Mouse (Mus musculus) ES-E14 (cell line): ENCODE results near the gene Phlda3. TPM values are rescaled to one million over a fixed set of nuclear protein-coding genes. Genes with fewer than 3 reads are reported as not detected.

ENCODE experiments used
- DNase-seq: peaks from one replicate; pipeline ENCODE4 v3.0.0-alpha.2; 2013; ENCODE audit warnings: low read depth, low spot score
- H3K27ac ChIP-seq: 2 replicates; pipeline ENCODE4 v1.5.1; 2012; ENCODE audit warnings: low read depth, mild to moderate bottlenecking, low read length, moderate library complexity, mixed read lengths; ENCODE audit not compliant: poor library complexity, insufficient read depth, severe bottlenecking
- H3K36me3 ChIP-seq: 2 replicates; pipeline ENCODE4 v1.6.1; 2012; ENCODE audit warnings: mild to moderate bottlenecking, low read length, moderate library complexity, mixed read lengths; ENCODE audit not compliant: control insufficient read depth, poor library complexity, insufficient read depth, severe bottlenecking
- H3K4me1 ChIP-seq, 2 experiments: fragments of 150-350 bp in 1 of 2; sonication (generic) in 1 of 2; 2 replicates each; pipeline ENCODE4 v1.6.1; 2012; ENCODE audit warnings: low read length in 2 of 2, mild to moderate bottlenecking in 1 of 2, mixed read lengths in 1 of 2; ENCODE audit not compliant: control insufficient read depth in 2 of 2, insufficient read depth in 2 of 2, poor library complexity in 1 of 2
- H3K4me3 ChIP-seq, 2 experiments: fragments of 150-350 bp in 1 of 2; sonication (generic) in 1 of 2; 2 replicates each; pipeline ENCODE4 v1.5.1; 2012; ENCODE audit warnings: low read length in 2 of 2, low read depth in 1 of 2, mild to moderate bottlenecking in 1 of 2, mixed read lengths in 1 of 2; ENCODE audit not compliant: insufficient read depth in 1 of 2, poor library complexity in 1 of 2, severe bottlenecking in 1 of 2
- H3K9ac ChIP-seq: 2 replicates; pipeline ENCODE4 v1.6.1; 2012; ENCODE audit warnings: low read depth, mild to moderate bottlenecking, low read length, mixed read lengths; ENCODE audit not compliant: poor library complexity, insufficient read depth, severe bottlenecking
- H3K9me3 ChIP-seq: fragments of 150-350 bp; sonication (generic); 2 replicates; pipeline ENCODE4 v1.6.1; 2012; ENCODE audit warnings: low read depth, mild to moderate bottlenecking, low read length; ENCODE audit not compliant: control insufficient read depth, insufficient read depth
- CHD2 ChIP-seq: IDR thresholded peaks from 2 replicates; pipeline ENCODE4 v1.6.1; 2014; ENCODE audit warnings: mild to moderate bottlenecking, low read depth, low read length, inconsistent platforms
- HCFC1 ChIP-seq: IDR thresholded peaks from 2 replicates; pipeline ENCODE4 v1.6.1; 2012; ENCODE audit warnings: low read length, inconsistent platforms, borderline replicate concordance; ENCODE audit not compliant: insufficient read depth
- MAFK ChIP-seq: IDR thresholded peaks from 2 replicates; pipeline ENCODE4 v1.6.1; 2014; ENCODE audit warnings: mild to moderate bottlenecking, low read depth, low read length, inconsistent platforms; ENCODE audit not compliant: insufficient read depth
- ZC3H11A ChIP-seq: IDR thresholded peaks from 2 replicates; pipeline ENCODE4 v1.6.1; 2012; ENCODE audit warnings: low read depth, mild to moderate bottlenecking, inconsistent platforms, low read length, borderline replicate concordance
- ZNF384 ChIP-seq: IDR thresholded peaks from 2 replicates; pipeline ENCODE4 v1.6.1; 2012; ENCODE audit warnings: low read depth, low read length, inconsistent platforms
- in situ Hi-C, 2 experiments: fragments of 600-800 bp; cut with MboI; formaldehyde crosslinking; loops; one replicate each; pipeline ENCODE4 v1.15.1; 2025; ENCODE audit warnings: low sequenced_read_pairs in 2 of 2, inconsistent platforms in 1 of 2; ENCODE audit not compliant: unreplicated experiment in 2 of 2
- total RNA-seq: library from RNA; depleted of rRNA; stranded (reverse); fragments of 300-350 nt; gene quantifications from 2 replicates; pipeline ENCODE4 v1.2.3, GENCODE M21; 2012

The Phlda3 gene
- total RNA-seq, 1 experiment, result 70.7 TPM

DNA sequence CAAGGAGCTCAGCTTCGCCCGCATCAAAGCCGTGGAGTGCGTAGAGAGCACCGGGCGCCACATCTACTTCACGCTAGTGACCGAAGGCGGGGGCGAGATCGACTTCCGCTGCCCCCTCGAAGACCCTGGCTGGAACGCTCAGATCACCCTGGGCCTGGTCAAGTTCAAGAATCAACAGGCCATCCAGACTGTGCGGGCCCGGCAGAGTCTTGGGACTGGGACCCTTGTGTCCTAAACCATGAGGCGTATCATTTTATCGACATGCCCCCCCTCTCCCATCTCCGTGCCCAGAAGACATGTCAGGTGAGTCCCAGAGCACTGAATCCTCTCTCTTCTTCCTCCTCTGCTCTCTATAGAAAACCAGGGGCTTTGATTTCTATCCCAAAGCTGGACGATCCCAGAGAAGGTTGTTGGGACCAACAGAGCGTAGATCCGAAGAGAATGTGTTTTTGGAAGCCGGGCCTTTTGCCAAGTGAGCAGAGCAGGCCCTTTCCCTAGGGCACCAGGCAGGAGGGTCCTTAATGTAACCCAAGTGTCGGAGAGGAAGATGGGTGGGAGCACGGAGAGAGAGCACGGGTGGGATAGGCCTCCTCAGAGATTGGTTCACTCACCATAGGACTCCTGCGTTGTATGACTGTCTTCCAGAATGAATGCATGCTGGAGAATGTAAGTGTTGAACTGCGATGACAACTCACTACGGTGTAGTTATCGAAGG, 830 bp downstream of the Phlda3 start:
- Histone ChIP-seq H3K4me1 (peaks cover 5 to 15% of the 10 kb centered on the region in 2 experiments; a peak in 3 of 4 replicates), H3K36me3 (peaks cover 18% of the 10 kb centered on the region), H3K4me3 (peak overlapping the region; percentile 82 to 98), H3K9ac (peak overlapping the region; percentile 93), H3K9me3 (no peaks in the 10 kb centered on the region), H3K27ac (peak overlapping the region; percentile 50)
- no peak for DNase-seq
- TF ChIP-seq MAFK, result no peak
- no peak for TF ChIP-seq CHD2
- TF ChIP-seq HCFC1, result no peak
- TF ChIP-seq ZNF384, result no peak
- no peak for TF ChIP-seq ZC3H11A
- in situ Hi-C loops, result no loop called here

DNA sequence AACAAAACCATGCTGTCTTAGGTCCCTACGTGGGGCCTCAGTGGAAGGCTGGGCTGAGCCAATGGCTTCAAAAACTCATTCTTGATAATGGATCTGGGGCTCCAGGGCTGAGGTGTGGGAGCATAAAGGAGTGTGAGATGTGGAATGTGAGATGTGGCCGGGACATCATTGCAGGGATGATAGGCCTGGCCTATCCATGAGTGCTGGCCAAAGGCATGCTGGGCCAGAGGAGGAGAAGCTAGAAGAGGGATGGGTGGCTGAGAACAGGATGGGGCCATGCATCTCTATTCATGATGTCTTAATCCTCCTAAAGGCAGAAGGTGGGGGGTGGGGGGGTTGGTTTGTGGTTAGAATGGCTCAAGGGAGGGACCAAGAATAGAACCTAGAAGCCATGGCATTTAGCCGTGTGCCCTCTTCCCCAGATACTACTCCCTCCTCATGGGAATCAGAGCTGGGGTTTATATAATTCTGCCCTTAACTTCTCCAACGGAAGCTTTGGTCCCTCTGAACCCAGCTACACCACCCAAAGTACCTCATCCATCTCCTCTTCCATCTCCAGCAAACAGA, 1.5 kb downstream of the Phlda3 start:
- Histone ChIP-seq H3K9ac (peak overlapping the region; percentile 93; the same call in 1 of the 2 replicates), H3K27ac (no peak overlapping the region), H3K4me1 (peaks cover 5 to 15% of the 10 kb centered on the region in 2 experiments; a peak in 3 of 4 replicates), H3K9me3 (no peaks in the 10 kb centered on the region), H3K36me3 (peaks cover 18% of the 10 kb centered on the region), H3K4me3 (peak overlapping the region; percentile 82 to 98)
- no peak for DNase-seq
- in situ Hi-C loops, result no loop called here
- no peak for TF ChIP-seq CHD2
- no peak for TF ChIP-seq HCFC1
- TF ChIP-seq MAFK, result no peak
- TF ChIP-seq ZNF384, result no peak
- no peak for TF ChIP-seq ZC3H11A

DNA sequence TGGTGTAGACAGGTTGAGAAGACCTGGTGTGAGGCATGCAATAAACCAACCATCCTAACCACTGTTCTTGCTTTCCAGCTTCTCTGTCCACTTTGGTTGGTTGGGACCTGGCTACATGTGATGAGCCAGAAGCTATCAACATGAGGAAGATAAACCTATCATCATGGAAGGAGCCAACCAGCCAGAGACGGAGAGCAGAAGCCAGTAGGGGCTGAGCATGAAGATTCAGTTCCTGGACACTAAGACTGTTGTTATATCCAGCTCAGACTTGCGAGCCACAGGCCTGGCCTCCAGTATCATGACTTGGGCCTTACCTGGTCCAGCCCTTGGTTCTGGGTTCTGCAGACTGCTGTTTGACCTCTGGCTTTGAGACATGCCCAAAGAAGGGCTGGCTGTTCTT, 2.5 kb downstream of the Phlda3 start:
- Histone ChIP-seq H3K9me3 (no peaks in the 10 kb centered on the region), H3K4me3 (peak overlapping the region in 1 of 2 experiments; percentile 98; a peak in 1 of 4 replicates), H3K9ac (no peak overlapping the region), H3K4me1 (peaks cover 2 to 15% of the 10 kb centered on the region in 2 experiments; a peak in 3 of 4 replicates), H3K27ac (no peak overlapping the region), H3K36me3 (peaks cover 18% of the 10 kb centered on the region)
- in situ Hi-C loops, result no loop called here
- DNase-seq, result no peak
- TF ChIP-seq CHD2 (no peak), ZNF384 (no peak), HCFC1 (no peak), MAFK (no peak), ZC3H11A (no peak)

DNA sequence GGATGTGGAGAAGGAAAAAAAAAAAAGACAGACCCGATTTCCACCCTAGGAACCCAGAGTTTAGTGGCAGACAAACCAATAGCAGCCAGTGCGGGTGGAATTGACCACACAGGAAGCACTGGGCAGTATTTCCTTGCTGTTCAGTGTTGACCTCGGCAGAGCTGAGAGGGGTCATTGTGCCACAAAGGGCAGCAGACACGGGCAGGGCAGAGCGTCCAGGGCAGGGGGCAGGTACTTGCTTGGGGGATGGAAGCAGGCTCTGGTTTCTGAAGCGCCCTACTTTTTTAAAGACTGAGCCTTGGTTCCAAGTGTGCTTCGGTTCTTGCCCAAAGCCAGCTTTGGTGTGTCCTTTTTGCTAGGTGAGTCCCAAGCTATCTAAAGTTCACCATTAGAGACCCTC, 4.3 kb downstream of the Phlda3 start:
- TF ChIP-seq ZNF384, result no peak
- TF ChIP-seq CHD2, result no peak
- TF ChIP-seq HCFC1, result no peak
- no peak for TF ChIP-seq ZC3H11A
- Histone ChIP-seq H3K9me3 (no peaks in the 10 kb centered on the region), H3K4me3 (no peak overlapping the region), H3K9ac (no peak overlapping the region), H3K27ac (no peak overlapping the region), H3K36me3 (peaks cover 18% of the 10 kb centered on the region), H3K4me1 (peaks cover 2 to 8% of the 10 kb centered on the region in 2 experiments; a peak in 3 of 4 replicates)
- no peak for DNase-seq
- in situ Hi-C loops, result no loop called here
